Mouse (Mus musculus): ENCODE measurements around the gene Dvl3.

Dvl3 gene

GRCm38 (mm10) chr16:20539649-20540048 lies 22.9 kb downstream of the Dvl3 start:
- DNase-seq (ENCODE audit: low spot score in 2 of 2): no peak

- no peak for DNase-seq (ENCODE audit: low spot score in 2 of 2)
Measured at GRCm38 (mm10) chr16:20540438-20540837, 23.7 kb downstream of the Dvl3 start.

- no peak for DNase-seq (ENCODE audit: low spot score in 2 of 2)
Measured at GRCm38 (mm10) chr16:20545696-20546095, 28.9 kb downstream of the Dvl3 start.

GRCm38 (mm10) chr16:20547423-20547822 lies 30.6 kb downstream of the Dvl3 start:
- no peak for DNase-seq (ENCODE audit: low spot score in 2 of 2)

GRCm38 (mm10) chr16:20548096-20548948 lies 31.5 kb downstream of the Dvl3 start, which contains the start of gene Abcf3:
Gene Abcf3, plus strand, starts transcription at chr16:20548577.
- DNase-seq (ENCODE audit: low spot score in 2 of 2): peak; percentile 98

GRCm38 (mm10) chr16:20549161-20549560 lies 32.4 kb downstream of the Dvl3 start:
- DNase-seq (ENCODE audit: low spot score in 2 of 2): no peak

GRCm38 (mm10) chr16:20551691-20552090 lies 34.9 kb downstream of the Dvl3 start:
- no peak for DNase-seq (ENCODE audit: low spot score in 2 of 2)

- no peak for DNase-seq (ENCODE audit: low spot score in 2 of 2)
Measured at GRCm38 (mm10) chr16:20552594-20552993, 35.8 kb downstream of the Dvl3 start.

- no peak for DNase-seq (ENCODE audit: low spot score in 2 of 2)
Measured at GRCm38 (mm10) chr16:20555000-20555399, 38.2 kb downstream of the Dvl3 start.

- no peak for DNase-seq (ENCODE audit: low spot score in 2 of 2)
Measured at GRCm38 (mm10) chr16:20557381-20557780, 40.6 kb downstream of the Dvl3 start.

- no peak for DNase-seq (ENCODE audit: low spot score in 2 of 2)
Measured at GRCm38 (mm10) chr16:20565075-20565474, 48.3 kb downstream of the Dvl3 start.

Data from frontal cortex, postnatal 36 days (tissue).